Mouse (Mus musculus) right cerebral cortex, adult 2 months (tissue): Measurements from ENCODE around the gene Arl3.

Experiments used
- DNase-seq, 2 experiments: peaks; one replicate each; pipeline ENCODE4 v3.0.0; 2021 to 2022; ENCODE audit warnings: low spot score in 2 of 2

Arl3 gene

GRCm38 (mm10) chr19:46517529-46518351, 55.3 kb downstream of the Arl3 start:
- no peak for DNase-seq

DNA sequence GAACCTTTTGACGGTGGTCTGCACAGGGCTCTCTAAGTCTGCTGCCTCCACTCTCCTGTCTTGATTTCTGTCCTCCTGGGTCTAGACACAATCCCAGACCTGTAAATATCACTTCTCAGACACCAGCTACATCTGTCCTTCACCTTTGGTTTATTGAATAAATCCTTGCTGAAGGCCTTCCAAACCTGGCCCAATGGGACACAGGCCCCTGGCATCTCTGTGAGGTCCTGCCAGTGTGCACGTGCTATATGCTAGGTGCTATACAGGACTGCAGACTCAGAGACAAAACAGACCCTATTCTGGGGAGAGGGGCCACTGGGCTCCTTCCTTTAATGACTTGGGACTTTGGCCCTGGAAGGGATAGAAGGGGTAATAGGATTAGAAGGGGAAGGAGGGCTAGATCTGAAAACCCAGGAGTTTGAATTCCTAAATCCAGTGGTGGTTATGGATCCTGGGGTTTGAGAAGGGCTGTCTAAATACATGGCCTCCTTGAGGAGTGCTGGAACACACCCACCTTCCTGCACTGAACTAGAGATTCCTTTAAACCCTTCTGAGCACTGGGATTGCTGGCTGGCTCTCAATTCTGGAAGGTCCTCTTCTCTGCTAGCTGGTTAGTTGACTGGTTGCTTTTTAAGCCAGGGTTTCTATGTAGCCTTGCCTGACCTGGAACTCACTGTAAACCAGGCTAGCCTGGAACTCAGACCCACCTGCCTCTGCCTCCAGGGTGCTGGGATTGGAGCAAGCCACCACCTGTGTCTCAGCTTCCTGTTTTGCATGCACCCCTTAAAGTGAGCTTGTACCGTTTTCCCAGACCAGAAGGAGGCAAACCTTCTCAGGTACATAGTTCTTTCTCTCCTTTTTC, 56.1 kb downstream of the Arl3 start:
- DNase-seq = no peak

- no peak for DNase-seq
Measured at GRCm38 (mm10) chr19:46515287-46515821, 57.6 kb downstream of the Arl3 start.

- DNase-seq = no peak
Measured at GRCm38 (mm10) chr19:46514387-46514786, 58.6 kb downstream of the Arl3 start.

- no peak for DNase-seq
Measured at GRCm38 (mm10) chr19:46511263-46511662, 61.7 kb downstream of the Arl3 start.

GRCm38 (mm10) chr19:46510824-46511223, 62.2 kb downstream of the Arl3 start:
- DNase-seq = no peak

- no peak for DNase-seq
Measured at GRCm38 (mm10) chr19:46510401-46510800, 62.6 kb downstream of the Arl3 start.

- DNase-seq = no peak
Measured at GRCm38 (mm10) chr19:46509736-46510135, 63.3 kb downstream of the Arl3 start.

GRCm38 (mm10) chr19:46509202-46509601, 63.8 kb downstream of the Arl3 start:
- DNase-seq = no peak

GRCm38 (mm10) chr19:46508738-46509137, 64.3 kb downstream of the Arl3 start:
- DNase-seq = no peak

GRCm38 (mm10) chr19:46507806-46508205, 65.2 kb downstream of the Arl3 start:
- DNase-seq = no peak

GRCm38 (mm10) chr19:46507181-46507581, 65.8 kb downstream of the Arl3 start:
- no peak for DNase-seq

- DNase-seq = no peak
Measured at GRCm38 (mm10) chr19:46506372-46506717, 66.7 kb downstream of the Arl3 start.

DNA sequence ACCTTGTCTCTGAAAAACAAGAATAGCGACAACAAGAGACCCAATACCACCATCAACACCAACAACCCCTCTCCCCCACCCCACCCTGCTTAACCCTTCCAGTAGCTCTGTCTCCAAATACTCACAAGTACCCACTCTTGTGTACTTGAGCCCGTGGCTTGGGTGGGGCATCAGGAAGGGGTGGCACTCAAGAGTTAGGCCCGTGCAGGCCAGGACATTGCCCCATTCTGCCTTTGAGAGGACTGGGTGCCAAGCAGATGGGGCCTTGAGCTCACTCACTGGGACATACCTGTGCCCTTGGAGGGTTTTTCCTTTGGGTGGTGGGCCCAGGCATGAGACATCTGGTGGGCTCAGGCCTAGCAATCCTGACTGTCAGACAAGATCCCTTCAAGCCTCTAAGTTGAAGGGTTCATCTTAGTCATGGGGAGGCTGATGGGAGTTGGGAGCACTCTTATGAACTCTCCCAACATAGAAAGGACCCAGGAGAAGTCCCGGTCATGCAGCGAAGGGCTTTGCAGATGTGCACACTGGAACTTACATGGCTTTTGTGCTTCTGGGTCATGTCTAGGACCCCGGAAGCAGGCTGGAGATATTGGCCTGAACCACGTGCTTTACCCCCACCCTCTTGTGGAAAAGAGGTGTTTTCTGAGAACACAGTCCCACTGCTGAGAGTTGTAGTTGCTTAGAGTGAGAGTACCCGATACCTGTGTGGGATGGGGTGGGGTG, 67.2 kb downstream of the Arl3 start:
- DNase-seq = no peak

DNA sequence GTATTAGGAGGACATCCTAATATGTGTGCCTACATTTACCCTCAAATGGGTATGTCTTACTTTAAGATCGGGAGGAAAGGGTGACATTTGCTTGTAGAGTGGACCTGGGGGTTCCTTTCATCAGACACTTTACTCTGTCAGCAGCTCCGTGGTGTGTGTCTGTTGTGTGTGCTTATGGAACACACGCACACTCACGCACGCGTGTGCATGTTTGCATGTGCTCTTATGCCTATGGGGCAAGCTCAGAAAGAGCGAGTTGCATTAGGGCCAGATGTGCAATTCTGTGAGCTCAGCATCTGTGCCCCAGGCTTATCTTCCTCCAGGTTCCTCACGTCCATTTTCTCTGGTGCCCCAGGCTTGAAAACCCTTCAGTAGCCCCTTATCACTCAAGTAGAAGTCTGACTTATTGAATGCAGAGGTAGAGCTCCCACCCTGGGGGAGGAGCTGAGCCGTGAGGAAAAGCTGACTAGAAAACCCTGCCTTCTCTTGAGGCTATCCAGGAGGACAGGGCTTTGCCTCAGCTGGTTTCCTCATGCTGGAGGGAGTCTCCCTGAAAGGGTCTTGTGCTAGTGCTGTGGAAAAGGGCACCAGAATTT, 68.1 kb downstream of the Arl3 start:
- DNase-seq = no peak

GRCm38 (mm10) chr19:46504085-46504552, 68.9 kb downstream of the Arl3 start:
- DNase-seq = peak; percentile 44 to 60

GRCm38 (mm10) chr19:46503351-46504084, 69.5 kb downstream of the Arl3 start:
- DNase-seq = peak; percentile 45 to 63

- peak; percentile 72 to 81 for DNase-seq
Measured at GRCm38 (mm10) chr19:46502471-46503166, 70.4 kb downstream of the Arl3 start.

GRCm38 (mm10) chr19:46502069-46502455, 70.9 kb downstream of the Arl3 start:
- DNase-seq = peak; percentile 71 to 78
